Mouse (Mus musculus) lung, adult 2 months (tissue): ENCODE measurements around the gene Rep15.

Experiments
- CTCF ChIP-seq: fragments of 200-500 bp; IDR thresholded peaks from 2 replicates; pipeline ENCODE4 v1.5.1; 2011; ENCODE audit warnings: mild to moderate bottlenecking, low read length, control low read depth; ENCODE audit not compliant: insufficient read depth
- POLR2A ChIP-seq: fragments of 200-500 bp; IDR thresholded peaks from 2 replicates; pipeline ENCODE4 v1.6.1; 2011; ENCODE audit warnings: low read depth, mild to moderate bottlenecking, control low read depth, low read length, borderline replicate concordance; ENCODE audit errors: extremely low read depth

- TF ChIP-seq POLR2A, result no peak
- TF ChIP-seq CTCF, result no peak
These were observed 32.6 kb upstream of the Rep15 start for GRCm38 (mm10) chr6:146999755-147000154.
